Comparison of ENCODE assay signal across 9 mouse cellular contexts in genomic region chr10:70169044-70169443, GRCm38 (mm10). TPM values are rescaled to one million over a fixed set of nuclear protein-coding genes. Genes with fewer than 3 reads are reported as not detected.
DNase-seq lines count a peak whose midpoint lies in the region; TF ChIP-seq lines count a peak whose summit lies in the region.
"Had no signal": no experiment of that assay in that cellular context is flagged by ENCODE, and none has a peak within 500 bp of the region (broad histone marks: within the 10 kb centered on the region; RNA-seq: fewer than 3 reads in every experiment).

No protein-coding gene starts in this region.

- TF ChIP-seq CTCF in left cerebral cortex, adult 2 months (IDR thresholded peaks at IDR 0.05) = no peak

- intact Hi-C loops in left cerebral cortex, adult 2 months (cut with DNase I) = loop anchor here (5.0 kb wide), 1 partner anchor 147 kb away; no protein-coding TSS in a partner anchor
- intact Hi-C loops in left cerebral cortex, postnatal 4 days (cut with DNase I) = no loop called here
- intact Hi-C loops in heart, postnatal 10 days (cut with DNase I) = loop anchor here (5.0 kb wide), 2 partner anchors 72 to 147 kb away; partner anchors contain the start of gene Ccdc6
- intact Hi-C loops in left cerebral cortex, postnatal 14 days (cut with DNase I) = loop anchor here (5.0 kb wide), 1 partner anchor 72 kb away; the partner anchor contains the start of gene Ccdc6

- no peak overlapping the region for H3K4me3 ChIP-seq in left cerebral cortex, adult 2 months

- H3K27ac ChIP-seq in left cerebral cortex, adult 2 months = peak overlapping the region; percentile 71; the same call in 1 of the 2 replicates

- peak; percentile 52 to 62 for DNase-seq in left cerebral cortex, adult 2 months (ENCODE audit: extremely low spot score in 1 of 2, low spot score in 2 of 2)
- DNase-seq in left cerebral cortex, postnatal 4 days = no peak
- peak; percentile 59 to 67 for DNase-seq in heart, postnatal 10 days
- DNase-seq in left cerebral cortex, postnatal 14 days (ENCODE audit: low spot score in 2 of 2) = peak; percentile 69 to 82
- DNase-seq in right cerebral cortex, postnatal 36 days (ENCODE audit: low spot score in 2 of 2) = peak; percentile 61 to 66
- DNase-seq in cerebellum, postnatal 10 days = no peak
- no peak for DNase-seq in urinary bladder, adult 2 months (ENCODE audit: low spot score)

RNA-seq across cellular contexts. Expression of gene Mrln, which starts 35.4 kb away (rescaled TPM):
- not detected for total RNA-seq in left cerebral cortex, adult 2 months (2021)
- total RNA-seq in left cerebral cortex, postnatal 4 days (2021) = 1 to 10 TPM in 1 of 2 experiments, not detected in 1; 1.1 TPM
- total RNA-seq in heart, postnatal 10 days (2021) = under 1 TPM; 0.91 to 0.92 TPM
- not detected for total RNA-seq in left cerebral cortex, postnatal 14 days (2021)
- 0.34 and 1.5 TPM in 2 replicates for polyA plus RNA-seq in urinary bladder, adult 2 months (2012; rRNA removed)
- total RNA-seq: hematopoietic stem cell, adult 5-6 weeks had no signal
- polyA plus RNA-seq: spleen, adult 2 months had no signal

Comparison
In these comparisons a context has a peak if more than half of its experiments do, and no peak if none do; other contexts are left out.
1. DNase-seq: peak in left cerebral cortex, adult 2 months (2 of 2), heart, postnatal 10 days (2 of 2), left cerebral cortex, postnatal 14 days (2 of 2) and right cerebral cortex, postnatal 36 days (2 of 2); none in left cerebral cortex, postnatal 4 days (single experiment), cerebellum, postnatal 10 days (0 of 2) and urinary bladder, adult 2 months (single experiment).